Mouse (Mus musculus) limb, embryonic 11.5 days (tissue): Measurements from ENCODE around the gene Lrrc8d. TPM values are rescaled to one million over a fixed set of nuclear protein-coding genes. Genes with fewer than 3 reads are reported as not detected.

Source experiments
- ATAC-seq: fragments of 200-750 bp; cut with Nextera tagmentation; 2 replicates; pipeline ENCODE4 v1.8.0; 2017; ENCODE audit warnings: low read depth; ENCODE audit not compliant: insufficient number of reproducible peaks, low FRiP score, low TSS enrichment
- DNase-seq: peaks from one replicate; pipeline ENCODE4 v3.0.0-alpha.2; 2015; ENCODE audit warnings: low spot score
- H3K27ac ChIP-seq: fragments of 300-500 bp; sonication (generic); replicated peaks from 2 replicates; pipeline ENCODE4 v1.5.1; 2014; ENCODE audit warnings: low read depth, mild to moderate bottlenecking, low read length
- H3K27me3 ChIP-seq: fragments of 300-500 bp; sonication (generic); 2 replicates; pipeline ENCODE4 v1.6.1; 2014; ENCODE audit warnings: mild to moderate bottlenecking, low read length, mixed read lengths; ENCODE audit not compliant: control insufficient read depth, insufficient read depth
- H3K36me3 ChIP-seq: fragments of 300-500 bp; sonication (generic); 2 replicates; pipeline ENCODE4 v1.6.1; 2014; ENCODE audit warnings: mild to moderate bottlenecking, low read length, moderate library complexity, mixed read lengths; ENCODE audit not compliant: control insufficient read depth, insufficient read depth
- H3K4me1 ChIP-seq: fragments of 300-500 bp; sonication (generic); 2 replicates; pipeline ENCODE4 v1.6.1; 2014; ENCODE audit warnings: low read length, mixed read lengths; ENCODE audit not compliant: control insufficient read depth, insufficient read depth
- H3K4me2 ChIP-seq: fragments of 300-500 bp; sonication (generic); 2 replicates; pipeline ENCODE4 v1.6.1; 2014; ENCODE audit warnings: low read depth, mild to moderate bottlenecking, moderate library complexity; ENCODE audit not compliant: severe bottlenecking
- H3K4me3 ChIP-seq: fragments of 300-500 bp; sonication (generic); 2 replicates; pipeline ENCODE4 v1.5.1; 2014; ENCODE audit warnings: low read depth, low read length
- H3K9ac ChIP-seq: fragments of 300-500 bp; sonication (generic); 2 replicates; pipeline ENCODE4 v1.6.1; 2014; ENCODE audit warnings: mild to moderate bottlenecking, low read length
- H3K9me3 ChIP-seq: fragments of 300-500 bp; sonication (generic); 2 replicates; pipeline ENCODE4 v1.6.1; 2016; ENCODE audit warnings: low read length; ENCODE audit not compliant: control insufficient read depth
- WGBS: fragments of 180-500 bp; shearing (Covaris S2); extraction: QIAGEN DNeasy Blood & Tissue Kit; methylation state at CpG from one replicate; pipeline ENCODE4 v1.1.7; 2014; 5-methylcytosine and 5-hydroxymethylcytosine counted together
- polyA plus RNA-seq: library from polyadenylated mRNA; unstranded; fragments of >200 nt; fragmentation: Nextera tagmentation; extraction: Ambion mirVana; gene quantifications from 2 replicates; pipeline ENCODE4 v1.2.1, GENCODE M21; 2014

The Lrrc8d gene
- polyA plus RNA-seq, 1 experiment from 2014 or later = 21.4 TPM

- ATAC-seq (no peak), DNase-seq (no peak)
- Histone ChIP-seq H3K9ac (no peak overlapping the region), H3K36me3 (no peaks in the 10 kb centered on the region), H3K27me3 (no peaks in the 10 kb centered on the region), H3K4me1 (peaks cover 10% of the 10 kb centered on the region; the same call in 1 of the 2 replicates), H3K9me3 (no peaks in the 10 kb centered on the region), H3K4me3 (no peak overlapping the region), H3K27ac (no peak overlapping the region), H3K4me2 (no peak overlapping the region)
- WGBS = 85% methylated on average over 7 of the region's 7 CpGs
Observed at GRCm38 (mm10) chr5:105824282-105824681, 124.5 kb downstream of the Lrrc8d start.

GRCm38 (mm10) chr5:105824827-105825226 is 125.1 kb downstream of the Lrrc8d start:
- Histone ChIP-seq H3K4me2 (no peak overlapping the region), H3K4me1 (peaks cover 10% of the 10 kb centered on the region; the same call in 1 of the 2 replicates), H3K9ac (no peak overlapping the region), H3K9me3 (no peaks in the 10 kb centered on the region), H3K27ac (no peak overlapping the region), H3K36me3 (no peaks in the 10 kb centered on the region), H3K4me3 (no peak overlapping the region), H3K27me3 (no peaks in the 10 kb centered on the region)
- 86% methylated on average over 4 of the region's 4 CpGs for WGBS
- ATAC-seq (no peak), DNase-seq (no peak)

DNA sequence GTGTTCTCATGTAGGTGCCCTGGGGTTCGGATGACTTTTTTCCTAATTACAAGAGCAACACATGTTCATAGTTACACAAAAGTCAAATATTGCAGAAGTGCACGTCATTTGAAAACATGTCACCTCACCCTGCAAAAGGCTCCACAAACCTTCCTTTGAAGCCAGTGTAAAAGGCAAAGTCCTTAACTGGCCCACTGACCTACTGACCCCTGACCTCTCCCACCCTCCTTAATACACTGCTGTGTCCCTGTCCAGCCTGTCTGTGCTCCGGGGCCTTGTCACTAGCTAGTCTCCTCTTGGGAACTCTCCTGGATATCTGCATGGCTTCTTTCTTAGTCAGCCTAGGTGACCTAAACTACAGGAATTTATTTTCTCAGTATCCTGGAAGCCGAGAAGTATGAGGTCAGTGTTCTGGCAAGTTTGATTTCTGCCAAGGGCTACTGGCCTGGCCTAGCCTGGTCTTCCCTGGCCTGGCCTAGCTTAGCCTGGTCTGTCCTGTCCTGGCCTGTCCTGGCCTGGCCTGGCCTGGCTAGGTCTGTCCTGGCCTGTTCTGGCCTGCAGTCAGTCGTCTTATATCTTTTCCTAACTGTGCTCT is 127.2 kb downstream of the Lrrc8d start:
- WGBS = 51% methylated on average over 5 of the region's 5 CpGs

GRCm38 (mm10) chr5:105828050-105828449 is 128.3 kb downstream of the Lrrc8d start:
- DNase-seq = no peak
- no peaks in the 10 kb centered on the region for H3K36me3 ChIP-seq
- no peak for ATAC-seq
- no peaks in the 10 kb centered on the region for H3K9me3 ChIP-seq
- WGBS = 94% methylated on average over 3 of the region's 3 CpGs
- H3K4me3 ChIP-seq = no peak overlapping the region
- H3K27me3 ChIP-seq = no peaks in the 10 kb centered on the region
- H3K4me2 ChIP-seq = no peak overlapping the region
- peaks cover 6% of the 10 kb centered on the region; the same call in 1 of the 2 replicates for H3K4me1 ChIP-seq
- H3K9ac ChIP-seq = no peak overlapping the region
- H3K27ac ChIP-seq = no peak overlapping the region

More for the DNA sequence above, 127.2 kb downstream of the Lrrc8d start:
- Histone ChIP-seq H3K4me3 (no peak overlapping the region), H3K4me1 (peaks cover 10% of the 10 kb centered on the region; the same call in 1 of the 2 replicates), H3K36me3 (no peaks in the 10 kb centered on the region), H3K9ac (no peak overlapping the region), H3K9me3 (no peaks in the 10 kb centered on the region), H3K27me3 (no peaks in the 10 kb centered on the region), H3K27ac (no peak overlapping the region), H3K4me2 (no peak overlapping the region)
- ATAC-seq (no peak), DNase-seq (no peak)

DNA sequence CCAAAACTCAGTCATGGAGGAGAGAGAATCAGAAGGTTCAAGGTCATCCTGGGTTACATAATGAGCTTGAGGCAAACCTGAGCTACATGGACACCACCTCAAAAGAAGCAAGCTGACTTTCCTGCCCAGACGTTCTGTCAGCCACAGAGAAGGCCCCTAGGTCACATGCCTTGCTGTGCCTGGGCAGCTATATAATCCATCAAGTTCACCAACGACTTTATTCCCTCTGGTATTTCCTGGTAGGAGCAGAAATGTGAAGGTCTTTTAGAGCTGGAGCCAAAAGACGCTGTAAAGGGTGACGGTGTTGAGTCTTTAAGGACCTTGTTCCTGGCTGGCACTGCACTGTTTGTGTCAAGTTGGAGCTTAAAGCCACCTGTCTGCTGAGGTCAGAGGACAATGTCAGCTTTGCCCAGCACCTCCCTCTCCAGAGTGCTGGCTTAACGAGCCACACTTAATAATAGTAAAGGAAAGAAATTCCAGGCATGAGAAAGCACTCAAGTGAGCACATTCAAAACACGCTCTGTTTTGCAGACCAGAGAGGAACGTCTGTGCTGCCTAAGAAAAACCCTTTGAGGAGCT is 129.3 kb downstream of the Lrrc8d start:
- Histone ChIP-seq H3K4me3 (no peak overlapping the region), H3K4me2 (no peak overlapping the region), H3K4me1 (0 out of 2 replicates have a peak, but pooled peaks cover 2% of the 10 kb centered on the region), H3K27ac (no peak overlapping the region), H3K9me3 (no peaks in the 10 kb centered on the region), H3K27me3 (no peaks in the 10 kb centered on the region), H3K9ac (no peak overlapping the region), H3K36me3 (no peaks in the 10 kb centered on the region)
- WGBS = 20% methylated on average over 7 of the region's 7 CpGs
- peak; percentile 31 for DNase-seq
- 0 out of 2 replicates have a peak, but pooled peaks have one; percentile 69 for ATAC-seq

DNA sequence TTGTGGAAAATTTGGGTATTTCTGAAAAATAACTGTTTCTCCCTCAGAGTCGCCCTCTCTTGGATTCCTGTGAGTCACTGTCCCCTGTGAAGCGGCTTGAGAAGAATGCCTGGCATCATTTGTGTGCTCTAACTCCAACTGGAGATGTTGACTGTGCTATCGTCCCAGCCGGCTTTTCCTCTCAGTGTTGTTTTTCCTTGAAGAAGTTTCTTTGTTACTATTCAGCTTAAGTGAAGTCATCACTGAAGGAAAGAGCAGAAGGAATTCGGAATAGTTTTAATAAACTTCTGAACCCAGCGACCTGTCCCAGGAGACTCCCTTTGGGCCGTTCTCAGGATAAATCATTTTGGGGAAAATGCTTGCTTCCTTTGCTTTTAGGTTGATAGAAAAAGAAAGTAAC is 132.4 kb downstream of the Lrrc8d start:
- ATAC-seq = no peak
- Histone ChIP-seq H3K27ac (no peak overlapping the region), H3K9ac (no peak overlapping the region), H3K9me3 (no peaks in the 10 kb centered on the region), H3K4me1 (0 out of 2 replicates have a peak, but pooled peaks cover 2% of the 10 kb centered on the region), H3K27me3 (no peaks in the 10 kb centered on the region), H3K4me2 (no peak overlapping the region), H3K4me3 (no peak overlapping the region), H3K36me3 (no peaks in the 10 kb centered on the region)
- WGBS = 87% methylated on average over 7 of the region's 7 CpGs
- no peak for DNase-seq

DNA sequence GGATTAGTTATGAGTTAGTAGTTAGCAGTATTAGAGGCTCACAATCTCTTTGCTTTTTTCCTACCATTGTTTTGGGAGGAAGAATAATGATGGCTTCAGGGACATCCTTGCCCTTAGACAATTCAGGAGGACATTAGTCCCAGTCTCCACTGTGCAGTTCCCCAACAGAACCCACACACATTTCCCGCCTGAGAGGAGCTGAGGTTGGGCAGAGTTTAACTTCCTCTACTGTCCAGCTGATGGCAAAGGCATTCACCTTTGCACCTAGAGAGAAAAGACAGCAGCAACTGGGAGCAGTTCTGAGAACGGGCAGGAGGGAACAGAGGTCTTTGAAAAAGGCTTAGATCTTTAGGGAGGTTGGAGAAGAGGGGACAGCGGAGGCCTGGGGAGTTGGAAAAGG is 134.2 kb downstream of the Lrrc8d start:
- no peak for DNase-seq
- Histone ChIP-seq H3K9ac (no peak overlapping the region), H3K4me2 (no peak overlapping the region), H3K27me3 (no peaks in the 10 kb centered on the region), H3K36me3 (no peaks in the 10 kb centered on the region), H3K4me3 (no peak overlapping the region), H3K9me3 (no peaks in the 10 kb centered on the region), H3K4me1 (0 out of 2 replicates have a peak, but pooled peaks cover under 1% of the 10 kb centered on the region), H3K27ac (no peak overlapping the region)
- 61% methylated on average over 3 of the region's 3 CpGs for WGBS
- ATAC-seq = no peak

- Histone ChIP-seq H3K36me3 (no peaks in the 10 kb centered on the region), H3K27me3 (no peaks in the 10 kb centered on the region), H3K9me3 (no peaks in the 10 kb centered on the region), H3K4me3 (no peak overlapping the region), H3K9ac (no peak overlapping the region), H3K4me2 (no peak overlapping the region), H3K27ac (no peak overlapping the region), H3K4me1 (no peaks in the 10 kb centered on the region)
- no peak for DNase-seq
- ATAC-seq = no peak
- WGBS = 80% methylated on average over 9 of the region's 9 CpGs
Observed at GRCm38 (mm10) chr5:105836006-105836405, 136.2 kb downstream of the Lrrc8d start.
